Mouse (Mus musculus): ENCODE data around the gene Fastkd5.
"Not testable (repeated sequence)": the region's sequence is repeated elsewhere in the genome, so short reads cannot be mapped to it uniquely, and the experiment has no call there.

Gene Fastkd5

GRCm38 (mm10) chr2:130577021-130577420 lies 52.8 kb downstream of the Fastkd5 start:
- DNase-seq (ENCODE audit: low spot score in 2 of 2), result no peak

DNA sequence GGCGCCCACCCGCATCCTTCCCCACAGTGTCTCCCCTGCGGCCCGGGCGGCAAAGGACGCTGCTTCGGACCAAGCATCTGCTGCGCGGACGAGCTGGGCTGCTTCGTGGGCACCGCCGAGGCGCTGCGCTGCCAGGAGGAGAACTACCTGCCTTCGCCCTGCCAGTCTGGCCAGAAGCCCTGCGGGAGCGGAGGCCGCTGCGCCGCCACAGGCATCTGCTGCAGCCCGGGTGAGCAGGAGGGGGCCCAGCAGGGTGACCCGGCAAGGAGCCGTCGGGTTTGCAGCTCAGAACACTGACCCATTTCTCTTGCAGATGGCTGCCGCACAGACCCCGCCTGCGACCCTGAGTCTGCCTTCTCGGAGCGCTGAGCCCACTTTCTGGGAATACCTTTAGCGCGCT lies 53.3 kb downstream of the Fastkd5 start:
- not testable (repeated sequence) for DNase-seq (ENCODE audit: low spot score in 2 of 2)

- DNase-seq (ENCODE audit: low spot score in 2 of 2), result no peak
Observed at GRCm38 (mm10) chr2:130575873-130576272, 54.0 kb downstream of the Fastkd5 start, which contains the start of gene Oxt. TSS of gene Oxt (plus strand) at chr2:130576173.

GRCm38 (mm10) chr2:130574960-130575359 lies 54.9 kb downstream of the Fastkd5 start:
- no peak for DNase-seq (ENCODE audit: low spot score in 2 of 2)

- no peak for DNase-seq (ENCODE audit: low spot score in 2 of 2)
Observed at GRCm38 (mm10) chr2:130569926-130570325, 59.9 kb downstream of the Fastkd5 start.

DNA sequence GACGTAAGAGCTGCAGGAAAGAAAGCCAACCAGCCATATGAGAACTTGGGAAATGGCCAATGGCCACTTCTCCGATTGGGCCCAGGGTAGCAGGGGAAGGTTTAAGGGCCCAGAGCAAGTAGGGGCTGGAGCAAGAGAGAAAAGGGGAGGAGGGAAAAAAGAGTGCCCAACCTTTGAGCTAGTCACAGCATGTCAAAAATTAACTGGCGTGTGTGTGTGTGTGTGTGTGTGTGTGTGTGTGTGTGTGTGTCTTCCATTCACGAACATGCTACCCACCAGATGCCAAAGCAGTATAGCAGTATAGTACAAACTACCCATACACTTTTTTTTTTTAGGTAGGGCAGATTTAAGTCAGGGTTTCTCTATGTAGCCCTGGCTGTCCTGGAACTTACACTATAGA lies 60.9 kb downstream of the Fastkd5 start:
- DNase-seq (ENCODE audit: low spot score in 2 of 2), result no peak

DNA sequence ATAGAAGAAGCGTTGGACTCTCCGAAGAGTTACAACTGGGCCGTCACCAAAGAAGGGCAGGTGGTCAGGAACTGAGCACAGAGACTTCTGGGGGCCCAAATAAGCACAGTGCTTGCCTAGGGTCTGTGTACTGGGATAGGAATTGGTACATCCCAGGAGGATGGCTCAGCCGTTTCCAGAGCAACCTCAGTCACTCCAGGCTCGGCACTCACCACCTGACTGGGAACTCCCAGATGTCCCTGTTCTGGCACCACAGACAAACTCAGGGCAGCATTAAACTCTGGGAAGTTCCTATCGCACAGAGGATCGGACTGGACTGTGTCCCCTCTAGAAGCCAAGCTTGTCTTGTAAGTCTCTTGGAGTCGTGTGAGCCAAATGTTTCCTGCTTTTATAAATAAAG lies 64.8 kb downstream of the Fastkd5 start:
- DNase-seq (ENCODE audit: low spot score in 2 of 2), result no peak

- no peak for DNase-seq (ENCODE audit: low spot score in 2 of 2)
Observed at GRCm38 (mm10) chr2:130564063-130564462, 65.8 kb downstream of the Fastkd5 start.
